Mouse (Mus musculus) ovary, postnatal 14 days (tissue): Measurements from ENCODE around the gene Stard7.

ENCODE experiments used
- DNase-seq: peaks from one replicate; pipeline ENCODE4 v3.0.0; 2022; ENCODE audit warnings: low spot score

The Stard7 gene

DNA sequence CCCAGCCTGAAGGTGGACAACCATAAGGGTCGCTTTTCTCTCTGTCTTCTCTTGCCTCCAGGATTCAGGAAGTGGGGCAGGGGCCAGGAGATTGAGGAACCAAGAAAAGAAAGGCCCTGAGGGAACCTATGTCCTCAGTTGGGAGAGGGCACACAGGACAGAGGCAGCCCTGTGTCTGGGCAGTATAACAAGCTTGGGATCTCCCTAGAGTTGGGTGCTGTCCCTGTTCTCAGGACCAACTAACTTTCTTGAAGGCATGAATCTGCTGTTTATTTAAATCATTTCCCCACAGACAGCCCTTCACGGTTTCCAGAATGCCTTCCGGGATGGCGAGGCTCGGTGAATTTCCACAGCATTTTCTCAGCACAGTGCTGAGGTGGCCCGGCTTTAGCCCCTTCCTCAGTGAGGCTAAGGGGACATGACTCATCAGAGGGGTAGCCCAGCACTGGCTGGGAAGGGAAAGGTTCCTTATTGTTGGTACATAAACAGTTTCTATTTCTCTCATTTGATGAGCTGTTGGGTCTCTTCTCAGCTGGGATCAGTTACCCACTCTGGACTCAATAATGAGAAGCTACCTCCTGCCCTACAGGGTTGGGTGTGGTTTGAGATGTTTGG is 52.8 kb downstream of the Stard7 start:
- no peak for DNase-seq

DNA sequence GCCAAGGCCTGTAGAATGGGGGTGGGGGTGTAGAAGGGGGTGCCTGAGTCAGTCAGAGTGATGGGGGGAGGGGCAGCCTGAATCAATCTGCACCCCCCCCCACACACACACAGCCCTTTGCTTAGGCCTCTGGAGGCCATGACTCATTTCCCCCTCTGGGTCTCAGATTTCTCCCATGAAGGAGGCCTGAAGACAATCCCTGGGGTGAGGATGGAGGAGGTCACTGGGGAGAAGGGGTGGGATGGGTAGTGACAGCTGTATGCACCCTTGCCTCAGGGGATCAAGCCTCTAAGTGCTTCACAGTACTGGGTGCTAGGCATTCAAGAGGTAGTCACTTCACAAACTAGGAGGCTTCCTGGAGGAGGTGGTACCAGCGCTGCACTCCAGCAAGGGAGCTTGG is 53.6 kb downstream of the Stard7 start:
- no peak for DNase-seq

DNA sequence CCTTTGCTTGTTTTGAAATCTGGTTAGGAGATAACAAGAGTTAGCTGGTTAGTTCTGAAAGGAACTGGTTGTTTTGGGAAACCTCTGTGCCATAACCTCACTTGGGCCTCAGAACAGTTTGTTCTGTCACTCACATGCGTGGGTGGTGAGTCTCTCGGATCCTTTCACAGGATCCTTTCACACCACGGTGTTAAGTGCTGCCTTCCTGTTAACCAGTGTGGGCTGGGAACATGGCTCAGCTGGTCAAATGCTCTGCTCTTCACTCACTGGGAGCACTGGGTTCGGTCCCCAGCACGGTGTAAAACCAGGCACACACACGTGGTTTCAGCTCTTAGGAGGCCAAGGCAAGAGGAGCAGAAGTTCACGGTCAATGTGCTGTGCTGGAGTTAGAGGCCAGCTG is 54.4 kb downstream of the Stard7 start:
- DNase-seq: no peak

DNA sequence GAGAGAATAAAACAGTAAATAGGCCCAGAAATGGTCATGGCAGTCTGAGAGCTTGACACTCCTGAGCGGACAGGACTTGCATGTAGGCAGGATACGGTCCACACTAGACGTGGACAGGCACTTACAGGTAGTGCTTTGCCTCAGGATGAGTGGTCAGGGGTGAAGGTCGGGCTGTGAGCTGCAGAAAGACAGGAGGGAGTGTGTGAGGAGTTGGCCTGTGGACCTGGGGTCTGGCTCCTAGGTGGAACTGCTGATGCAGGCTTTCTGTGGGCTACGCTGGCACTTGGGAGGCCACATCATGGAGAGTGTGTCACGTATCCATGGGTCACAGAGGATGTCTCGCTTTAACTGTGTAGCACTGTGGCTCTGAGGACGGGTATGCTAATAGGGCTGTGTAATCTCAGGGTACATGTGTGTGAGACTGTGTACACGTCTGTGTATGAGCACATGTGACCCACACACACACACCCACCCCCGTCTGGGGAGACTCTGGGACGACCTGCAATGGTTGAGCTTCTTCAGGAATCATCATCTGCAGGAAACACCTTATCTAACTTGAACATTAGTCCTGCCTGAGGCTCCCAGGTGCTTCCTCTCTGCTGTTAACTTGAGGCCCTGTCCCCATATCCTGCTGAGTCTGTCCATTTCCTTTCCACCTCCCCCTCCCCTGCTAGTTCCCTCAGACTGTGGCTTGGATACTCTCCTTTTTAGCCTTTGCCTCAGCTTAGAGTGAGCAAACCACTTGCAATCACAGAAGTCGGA is 58.3 kb downstream of the Stard7 start:
- no peak for DNase-seq

DNA sequence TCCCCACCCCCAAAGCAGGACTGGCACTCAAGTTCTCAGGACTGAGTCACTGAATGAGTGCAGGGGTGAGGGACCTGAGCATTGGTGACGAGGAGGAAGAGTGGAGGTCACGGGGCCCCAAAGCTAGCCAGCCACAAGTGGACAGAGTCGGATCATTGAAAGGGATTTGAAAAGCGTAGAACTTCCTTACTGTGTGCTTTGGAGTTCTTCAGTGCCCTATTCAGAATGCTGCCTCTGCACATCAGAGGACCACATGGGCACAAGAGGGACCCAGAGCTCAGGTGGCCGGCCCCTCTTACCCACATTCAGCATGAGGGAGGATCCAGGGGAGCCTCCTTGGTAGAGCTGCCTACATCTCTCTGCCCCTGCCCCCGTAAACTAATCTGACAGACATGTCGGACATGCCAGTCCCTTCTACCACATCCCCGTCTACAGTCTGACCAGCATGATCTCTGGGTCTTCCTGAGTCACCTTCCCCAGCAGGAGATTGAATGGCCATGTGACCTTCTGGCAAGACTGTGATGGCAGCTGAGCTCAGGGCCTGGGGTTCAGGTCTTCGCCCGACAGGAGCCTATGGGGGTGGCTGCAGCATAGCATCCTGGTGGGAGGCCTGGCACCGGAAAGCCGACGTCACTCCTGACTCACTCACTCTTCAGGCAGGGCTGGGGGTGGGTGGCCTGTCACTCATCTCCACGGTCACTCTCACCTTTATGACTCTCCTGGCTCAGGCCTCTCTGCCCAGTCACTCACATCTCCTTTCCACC is 63.0 kb downstream of the Stard7 start:
- DNase-seq: no peak

DNA sequence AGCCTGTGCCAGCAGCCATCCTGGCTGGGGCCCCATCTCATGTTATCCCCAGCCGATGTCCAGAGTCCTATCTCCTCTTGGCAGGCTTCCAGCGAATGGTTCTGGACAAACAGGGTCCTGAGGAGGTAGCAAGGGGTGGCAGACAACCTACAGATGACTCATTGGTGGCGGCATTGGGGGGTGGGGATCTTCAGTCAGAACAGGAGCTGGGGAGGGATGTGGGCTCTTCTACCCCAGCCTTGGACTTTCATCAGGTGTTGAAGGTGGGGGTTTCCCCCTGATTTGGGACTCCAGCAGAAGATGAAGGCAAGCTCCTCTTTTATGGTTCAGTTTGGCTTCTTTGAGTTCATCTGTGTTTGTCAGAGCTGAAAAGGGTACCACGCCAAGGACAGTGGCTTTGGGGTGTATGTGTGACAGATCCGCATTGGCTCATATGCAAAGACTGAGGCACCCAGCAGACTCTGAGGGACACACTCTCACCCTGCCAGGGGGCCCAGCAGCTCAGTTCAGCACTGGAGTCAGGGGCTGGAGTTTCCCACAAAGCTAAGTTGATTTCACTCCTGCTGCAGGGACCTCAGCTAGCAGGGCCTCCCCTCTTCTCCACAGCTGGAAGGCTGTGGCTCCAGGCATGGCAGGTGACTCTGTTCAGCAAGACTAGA is 64.1 kb downstream of the Stard7 start:
- no peak for DNase-seq

DNA sequence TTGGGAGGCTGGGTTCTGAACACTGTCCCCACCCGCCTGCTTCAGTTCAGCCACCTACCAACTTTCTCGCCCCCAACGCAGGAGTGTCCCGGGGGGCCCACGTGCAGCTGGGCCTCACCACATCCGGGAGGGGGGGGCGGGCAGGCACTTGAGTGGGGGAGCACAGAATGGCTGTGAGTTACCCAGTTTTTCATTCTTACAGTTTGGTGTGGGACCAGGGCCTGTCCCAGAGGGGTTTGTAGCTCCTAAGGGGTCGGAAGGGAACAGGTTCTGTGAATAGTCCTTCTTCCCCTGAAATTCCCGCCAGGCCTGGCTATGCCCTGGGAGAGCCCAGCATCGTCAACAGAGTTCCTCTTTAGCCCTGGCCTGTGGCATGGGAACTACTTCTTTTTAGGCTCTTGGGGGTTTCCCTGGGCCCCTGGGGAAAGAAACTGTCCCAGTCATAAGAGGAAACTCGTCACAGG is 65.1 kb downstream of the Stard7 start:
- DNase-seq: no peak

DNA sequence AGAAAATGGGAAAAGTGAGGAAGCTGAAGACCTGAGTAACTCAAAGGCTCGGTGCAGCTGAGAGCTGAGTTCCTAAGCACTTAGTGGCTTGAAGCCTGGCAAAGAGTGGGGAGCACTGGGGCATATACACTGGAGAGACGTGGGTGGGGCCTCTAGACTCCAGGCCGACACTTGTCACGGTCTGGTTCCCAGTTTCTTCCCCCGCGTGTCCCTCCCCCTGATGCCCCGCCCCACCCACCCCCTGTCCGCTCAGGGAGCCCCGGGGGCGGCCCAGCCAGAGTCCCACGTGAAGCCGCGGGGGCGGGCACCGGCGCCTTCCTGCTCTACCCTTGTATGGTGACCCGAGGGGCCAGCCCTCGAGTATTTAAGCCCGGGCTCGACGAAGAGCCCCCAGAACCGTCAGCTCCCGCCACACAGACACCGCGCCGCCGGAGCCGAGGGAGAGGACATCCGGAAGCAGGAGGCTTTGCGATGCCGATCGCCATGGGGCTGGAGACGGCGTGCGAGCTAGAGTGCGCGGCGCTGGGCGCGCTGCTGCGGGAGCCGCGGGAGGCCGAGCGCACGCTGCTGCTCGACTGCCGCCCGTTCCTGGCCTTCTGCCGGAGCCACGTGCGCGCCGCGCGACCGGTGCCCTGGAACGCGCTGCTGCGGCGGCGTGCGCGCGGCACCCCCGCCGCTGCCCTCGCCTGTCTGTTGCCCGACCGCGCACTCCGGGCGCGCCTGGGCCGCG is 65.9 kb downstream of the Stard7 start, which contains the start of gene Dusp2:
TSS of gene Dusp2 (plus strand) at position 393 of the 730 bp plus-strand sequence.
- DNase-seq: peak; percentile 46

DNA sequence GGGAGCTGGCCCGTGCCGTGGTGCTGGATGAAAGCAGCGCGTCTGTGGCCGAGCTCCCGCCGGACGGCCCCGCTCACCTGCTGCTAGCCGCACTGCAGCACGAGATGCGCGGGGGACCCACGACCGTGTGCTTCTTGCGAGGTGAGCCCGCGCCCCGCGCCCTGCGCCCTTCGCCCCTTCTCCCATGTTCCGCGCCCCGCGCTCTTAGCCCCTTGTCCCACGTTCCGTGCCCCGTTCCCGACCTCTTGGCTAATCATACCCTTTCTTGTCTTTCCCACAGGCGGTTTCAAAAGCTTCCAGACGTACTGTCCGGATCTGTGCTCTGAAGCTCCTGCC is 66.4 kb downstream of the Stard7 start:
- DNase-seq: no peak

DNA sequence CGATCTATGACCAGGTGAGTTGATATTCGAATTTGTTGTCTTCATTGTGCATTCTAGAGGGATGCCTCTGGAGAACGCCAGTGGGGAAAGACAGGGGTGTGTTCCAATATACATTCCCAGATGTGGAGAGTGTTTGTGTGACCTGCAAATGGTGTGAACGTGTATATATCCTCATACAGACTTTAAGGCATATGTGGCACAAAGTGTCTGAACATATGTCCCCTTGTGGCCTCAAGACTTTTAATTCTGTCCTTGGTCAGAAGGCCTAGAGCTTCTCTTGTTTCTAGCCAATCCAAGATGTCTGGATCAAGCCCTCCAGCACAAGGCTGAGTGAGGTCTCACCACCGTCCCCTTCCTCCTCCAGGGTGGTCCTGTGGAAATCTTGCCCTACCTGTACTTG is 66.9 kb downstream of the Stard7 start:
- DNase-seq: no peak

DNA sequence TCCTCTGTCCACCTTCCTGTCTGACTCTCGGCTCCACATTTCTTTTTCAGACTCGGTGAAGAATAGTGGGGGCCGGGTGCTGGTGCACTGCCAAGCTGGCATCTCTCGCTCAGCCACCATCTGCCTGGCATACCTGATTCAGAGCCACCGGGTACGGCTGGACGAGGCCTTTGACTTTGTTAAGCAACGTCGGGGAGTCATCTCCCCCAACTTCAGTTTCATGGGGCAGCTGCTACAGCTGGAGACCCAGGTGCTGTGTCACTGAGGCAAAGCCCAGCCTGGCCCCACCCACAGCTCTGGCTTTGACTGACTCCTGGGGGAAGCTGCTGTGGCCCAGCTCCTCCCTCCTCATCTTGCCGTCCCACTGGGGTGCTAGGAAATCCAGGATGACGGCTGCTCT is 67.5 kb downstream of the Stard7 start:
- DNase-seq: no peak

DNA sequence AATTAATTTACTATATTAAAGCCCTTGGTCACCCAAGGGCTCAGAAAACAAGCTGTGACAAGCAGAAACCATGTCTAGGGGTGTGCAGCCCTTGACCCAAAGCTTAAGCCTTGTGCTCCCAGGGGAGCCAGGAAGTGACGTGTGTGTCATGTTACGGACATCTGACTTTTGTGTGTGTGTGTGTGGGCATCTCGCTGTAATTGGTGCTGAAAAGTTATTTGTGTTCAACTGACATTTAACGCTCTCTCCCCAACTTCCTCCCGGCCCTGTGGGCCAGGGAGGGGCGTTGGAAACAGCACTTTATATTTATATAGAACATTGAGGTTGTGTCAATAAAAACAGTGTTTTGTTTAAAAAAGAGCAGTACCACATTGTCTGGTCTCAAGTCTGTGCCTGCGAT is 68.0 kb downstream of the Stard7 start:
- no peak for DNase-seq

DNA sequence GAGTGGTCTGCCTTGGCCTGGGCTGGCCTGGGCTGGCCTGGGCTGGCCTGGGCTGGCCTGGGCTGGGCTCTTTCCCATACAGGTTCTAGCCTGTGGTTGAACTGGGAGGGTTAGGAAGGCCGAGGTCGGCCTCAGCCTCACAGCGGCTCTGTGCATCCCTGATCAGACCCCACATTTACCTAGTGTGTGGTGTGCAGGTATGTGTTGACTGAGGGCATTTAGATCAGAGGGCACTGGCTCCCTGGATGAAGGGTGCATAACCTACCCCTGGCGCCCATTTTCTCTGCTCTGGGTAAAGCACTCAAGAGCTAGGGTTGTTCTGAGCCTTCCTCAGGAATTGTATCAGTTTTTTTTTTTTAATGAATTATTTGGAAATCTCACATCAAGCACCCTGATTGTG is 68.4 kb downstream of the Stard7 start, which contains the start of gene Astl:
TSS of gene Astl (plus strand) at position 224 of the 400 bp plus-strand sequence.
- DNase-seq: no peak

DNA sequence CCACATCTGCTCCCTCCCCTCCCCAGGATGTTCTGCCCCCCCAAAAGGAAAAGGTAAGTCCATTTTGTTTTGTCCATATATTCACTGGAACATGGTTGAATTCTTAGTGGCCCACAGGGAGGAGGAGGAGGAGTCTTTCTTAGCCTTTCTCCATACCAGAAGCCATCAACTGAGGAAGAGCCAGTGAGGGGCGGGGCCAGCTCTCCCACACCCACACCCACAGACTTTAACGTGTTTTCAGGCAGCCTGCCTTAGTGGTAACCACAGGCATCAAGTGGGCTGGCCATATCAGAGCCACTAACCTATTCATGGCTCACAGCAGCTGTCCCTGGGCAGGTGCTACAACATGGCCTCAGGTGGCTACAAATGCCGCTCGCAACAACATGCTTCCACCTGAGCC is 68.8 kb downstream of the Stard7 start:
- no peak for DNase-seq

DNA sequence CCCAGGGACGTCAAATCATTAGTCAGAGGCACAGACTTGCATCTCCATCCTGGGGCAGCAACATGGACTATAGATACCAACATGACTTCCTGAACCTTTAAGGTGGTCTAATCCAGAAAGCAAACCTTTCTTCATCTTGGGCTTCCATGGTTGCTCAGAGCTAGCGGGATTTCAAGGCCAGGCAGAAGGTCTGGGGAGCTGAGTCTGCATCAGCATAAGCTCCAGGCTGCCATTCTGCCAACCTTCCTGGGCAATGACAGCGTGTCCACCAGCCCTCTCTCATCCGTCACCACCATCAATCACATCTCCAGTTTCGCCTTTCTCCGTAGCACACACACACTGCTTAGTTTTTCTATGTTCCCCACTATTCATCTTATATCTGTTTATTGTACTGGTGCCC is 69.2 kb downstream of the Stard7 start:
- no peak for DNase-seq

DNA sequence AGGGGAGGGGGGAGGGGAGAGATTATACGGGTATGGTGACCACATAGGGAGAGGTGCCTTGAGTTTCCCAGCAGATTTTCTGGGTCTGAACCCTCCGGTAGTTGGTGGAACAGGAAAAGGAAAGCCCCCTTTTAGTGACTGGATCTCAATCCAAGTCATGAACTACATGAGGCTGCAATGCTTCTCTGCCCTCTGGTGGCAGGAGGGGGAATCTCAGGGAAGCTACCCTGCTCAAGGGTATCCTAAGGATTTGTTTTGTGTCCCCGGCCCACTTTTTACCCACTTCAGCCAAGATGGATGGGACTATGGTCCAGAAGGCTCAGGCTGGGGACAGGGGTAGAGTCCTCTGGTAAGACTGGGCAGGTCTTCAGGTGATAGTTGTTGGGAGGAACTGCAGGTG is 71.1 kb downstream of the Stard7 start:
- DNase-seq: peak; percentile 42

DNA sequence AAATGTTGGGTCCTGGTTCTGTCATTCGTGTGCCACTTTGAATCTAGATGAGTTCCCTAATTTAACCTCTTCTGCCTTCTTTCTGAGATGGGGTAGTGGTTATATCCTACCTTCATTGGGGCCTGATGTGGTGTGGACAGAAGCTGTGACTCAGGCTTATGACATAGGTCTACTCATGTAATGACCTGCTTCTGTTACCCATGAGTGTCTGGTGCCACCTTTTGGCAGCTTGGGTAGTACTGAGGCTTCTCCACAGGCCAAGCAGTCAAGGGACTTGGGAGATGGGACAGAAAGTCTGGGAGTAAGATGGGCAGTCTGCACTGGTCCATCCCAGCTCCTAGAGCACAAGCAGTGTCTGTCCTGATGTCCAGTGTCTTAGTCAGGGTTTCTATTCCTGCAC is 76.3 kb downstream of the Stard7 start:
- DNase-seq: no peak

DNA sequence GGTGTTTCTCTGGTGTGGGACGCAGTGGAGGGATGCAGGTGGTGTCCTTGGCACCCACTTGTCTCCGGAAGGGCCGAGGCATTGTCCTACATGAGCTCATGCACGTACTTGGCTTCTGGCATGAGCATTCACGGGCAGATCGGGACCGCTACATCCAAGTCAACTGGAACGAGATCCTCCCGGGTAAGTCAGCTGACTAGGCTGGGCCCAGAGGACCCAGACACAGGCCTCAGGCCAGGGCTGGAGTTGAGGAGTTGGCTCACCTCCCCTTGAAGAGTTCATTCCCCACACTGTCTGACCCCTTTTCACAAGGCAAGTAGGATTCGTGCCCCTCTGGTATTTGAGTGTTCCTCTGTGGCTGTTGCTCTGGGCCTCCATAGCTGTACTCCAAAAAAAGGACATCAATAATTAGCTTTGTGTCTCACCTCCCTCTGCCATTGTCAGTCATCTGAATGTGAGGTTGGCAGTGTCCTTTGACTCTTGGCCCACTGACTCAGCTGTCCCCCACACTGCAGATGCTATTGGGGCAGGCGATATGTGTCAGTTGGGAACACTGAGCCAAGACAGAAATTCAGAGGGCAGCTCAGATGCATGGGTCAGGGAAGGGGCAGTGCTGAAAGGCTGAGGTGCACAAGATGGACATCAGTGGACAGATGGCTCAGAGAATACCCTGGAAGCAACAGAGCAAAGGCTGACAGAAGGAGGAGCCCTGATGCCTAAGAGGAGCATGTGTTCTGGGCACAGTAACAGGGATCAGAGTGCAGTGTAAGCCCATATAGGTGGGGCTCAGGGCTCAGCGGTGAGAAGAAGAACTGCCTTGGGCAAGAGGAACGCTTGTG is 77.3 kb downstream of the Stard7 start:
- DNase-seq: no peak
